Mouse (Mus musculus) lung, adult 10 weeks (tissue): ENCODE measurements around the gene Enpp3. TPM values are rescaled to one million over a fixed set of nuclear protein-coding genes. Genes with fewer than 3 reads are reported as not detected.

Experiments
- polyA plus RNA-seq: library from polyadenylated mRNA; stranded (reverse); fragments of 350-450 nt; fragmentation: Illumina TruSeq; extraction: RNeasy Lipid Tissue Mini Kit (QIAGEN cat#74804); gene quantifications from one replicate; pipeline ENCODE4 v1.2.3, GENCODE M21; 2014; ENCODE audit warnings: low read depth, low replicate concordance; ENCODE audit not compliant: insufficient read depth

Gene Enpp3
- polyA plus RNA-seq, result 1.3 TPM

GRCm38 (mm10) chr10:24842676-24843075, at the start of gene Enpp3:
Enpp3 (minus strand) TSS chr10:24842823.

GRCm38 (mm10) chr10:24869760-24870290, 27.2 kb upstream of the Enpp3 start, which contains the start of gene Med23:
Med23 (plus strand) TSS chr10:24869986.

Other genes starting within 250 kb of the Enpp3 start
- 111 TPM for gene Ccn2, start 247.4 kb downstream of the Enpp3 start, polyA plus RNA-seq
- gene Enpp1, start 130.7 kb downstream of the Enpp3 start, polyA plus RNA-seq, result 2.0 TPM
- gene Med23, start 27.2 kb upstream of the Enpp3 start, polyA plus RNA-seq, result 4.5 TPM
- gene Arg1, start 84.7 kb upstream of the Enpp3 start, polyA plus RNA-seq, result 2.2 TPM